Mouse (Mus musculus) 3T3-L1 (cell line): ENCODE measurements around the gene Slc2a3.
A peak's percentile ranks its signal among the peaks of the same experiment; 100 is the strongest.
"Not testable (repeated sequence)": the region's sequence is repeated elsewhere in the genome, so short reads cannot be mapped to it uniquely, and the experiment has no call there.

Source experiments
- DNase-seq: peaks from one replicate; pipeline ENCODE4 v3.0.0-alpha.2; 2015; ENCODE audit warnings: low read depth, low spot score

Slc2a3 gene

GRCm38 (mm10) chr6:122764446-122765297, 36.8 kb downstream of the Slc2a3 start:
- peak; percentile 37 for DNase-seq

- DNase-seq: no peak
Observed at GRCm38 (mm10) chr6:122763844-122764445, 37.5 kb downstream of the Slc2a3 start.

- DNase-seq: no peak
Observed at GRCm38 (mm10) chr6:122762952-122763700, 38.3 kb downstream of the Slc2a3 start.

- DNase-seq: no peak
Observed at GRCm38 (mm10) chr6:122762480-122762879, 39.0 kb downstream of the Slc2a3 start.

- no peak for DNase-seq
Observed at GRCm38 (mm10) chr6:122761901-122762300, 39.5 kb downstream of the Slc2a3 start.

GRCm38 (mm10) chr6:122761011-122761599, 40.3 kb downstream of the Slc2a3 start:
- no peak for DNase-seq

GRCm38 (mm10) chr6:122758732-122759131, 42.7 kb downstream of the Slc2a3 start:
- DNase-seq: peak; percentile 95

GRCm38 (mm10) chr6:122755913-122756312, 45.5 kb downstream of the Slc2a3 start:
- DNase-seq: no peak

GRCm38 (mm10) chr6:122750579-122750978, 50.9 kb downstream of the Slc2a3 start:
- no peak for DNase-seq

GRCm38 (mm10) chr6:122744505-122745249, 56.8 kb downstream of the Slc2a3 start:
- DNase-seq: no peak

GRCm38 (mm10) chr6:122743353-122743752, 58.1 kb downstream of the Slc2a3 start:
- no peak for DNase-seq

- DNase-seq: no peak
Observed at GRCm38 (mm10) chr6:122742228-122742899, 59.1 kb downstream of the Slc2a3 start.

GRCm38 (mm10) chr6:122741460-122742227, 59.8 kb downstream of the Slc2a3 start:
- DNase-seq: no peak

- DNase-seq: peak; percentile 88
Observed at GRCm38 (mm10) chr6:122739952-122740351, 61.5 kb downstream of the Slc2a3 start.

- peak; percentile 91 for DNase-seq
Observed at GRCm38 (mm10) chr6:122719942-122720341, 81.5 kb downstream of the Slc2a3 start.

GRCm38 (mm10) chr6:122718224-122718623, 83.2 kb downstream of the Slc2a3 start:
- not testable (repeated sequence) for DNase-seq

GRCm38 (mm10) chr6:122715886-122716285, 85.6 kb downstream of the Slc2a3 start:
- no peak for DNase-seq

- no peak for DNase-seq
Observed at GRCm38 (mm10) chr6:122714707-122715365, 86.6 kb downstream of the Slc2a3 start.

GRCm38 (mm10) chr6:122713116-122713515, 88.3 kb downstream of the Slc2a3 start:
- DNase-seq: not testable (repeated sequence)
